Mouse (Mus musculus) lung, postnatal 36 days (tissue): ENCODE results near the gene Gm47985.
"Not testable (repeated sequence)": the region's sequence is repeated elsewhere in the genome, so short reads cannot be mapped to it uniquely, and the experiment has no call there.

Source experiments
- DNase-seq: peaks from one replicate; pipeline ENCODE4 v3.0.0; 2022; ENCODE audit warnings: mixed read lengths

The Gm47985 gene

DNA sequence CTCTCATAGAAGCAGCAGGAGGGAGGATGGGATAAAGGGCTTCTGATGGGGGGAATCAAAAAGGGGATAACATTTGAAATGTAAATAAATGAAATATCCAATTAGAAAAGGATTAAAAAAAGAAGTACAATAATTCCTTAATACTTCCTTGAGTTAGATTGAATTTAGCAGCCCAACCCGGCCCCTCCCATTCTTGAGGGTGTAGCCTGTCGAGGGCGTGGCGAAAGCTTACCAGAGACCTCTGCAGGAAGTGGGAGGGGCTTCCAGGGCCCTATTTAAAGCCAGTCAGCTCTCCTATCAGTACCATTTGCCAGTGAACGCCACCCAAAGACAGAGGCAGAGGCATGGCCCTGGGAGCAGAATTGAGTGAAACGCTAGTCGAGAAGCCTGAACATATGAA is at the start of gene Gm47985:
Gene Gm47985, plus strand, starts transcription at position 272 of the 400 bp plus-strand sequence.
- DNase-seq = not testable (repeated sequence)

DNA sequence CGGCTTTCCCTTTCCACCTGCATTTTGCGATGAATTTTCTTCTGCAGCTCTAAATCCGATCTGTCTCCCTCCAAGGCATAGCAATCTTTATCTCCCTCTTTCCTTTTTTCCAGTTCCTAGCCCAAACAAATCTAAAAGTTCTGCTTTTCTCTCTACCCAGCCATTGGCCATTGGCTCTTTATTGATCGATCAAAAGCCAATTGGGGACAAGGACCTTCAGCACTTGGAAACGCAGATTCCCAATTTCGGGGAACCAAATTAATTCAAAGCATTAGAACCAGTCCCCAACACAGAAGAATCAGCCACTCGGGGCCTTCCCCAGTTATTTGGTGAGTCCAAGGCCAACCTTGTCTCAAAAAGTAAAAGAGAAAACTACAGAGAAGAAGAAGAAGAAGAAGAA is 49.7 kb upstream of the Gm47985 start:
- DNase-seq = no peak

DNA sequence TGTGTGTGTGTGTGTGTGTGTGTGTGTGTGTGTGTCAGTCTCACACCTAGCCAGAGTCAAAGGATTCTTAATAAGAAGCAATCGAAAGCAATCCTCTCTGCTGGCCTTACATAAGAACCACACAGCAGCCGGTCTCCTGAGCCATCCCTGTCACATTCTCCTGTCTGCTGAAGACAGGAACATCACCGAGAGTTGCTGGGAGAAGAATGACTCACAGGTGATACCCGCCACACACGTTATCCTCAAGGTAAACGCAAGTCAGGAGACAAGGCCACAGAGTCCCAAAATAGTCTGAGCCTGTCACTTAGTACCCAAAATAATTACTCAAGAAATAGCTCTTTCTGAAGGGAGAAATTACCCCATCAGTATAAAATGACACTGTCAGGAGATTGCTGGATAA is 43.9 kb upstream of the Gm47985 start:
- DNase-seq = no peak

DNA sequence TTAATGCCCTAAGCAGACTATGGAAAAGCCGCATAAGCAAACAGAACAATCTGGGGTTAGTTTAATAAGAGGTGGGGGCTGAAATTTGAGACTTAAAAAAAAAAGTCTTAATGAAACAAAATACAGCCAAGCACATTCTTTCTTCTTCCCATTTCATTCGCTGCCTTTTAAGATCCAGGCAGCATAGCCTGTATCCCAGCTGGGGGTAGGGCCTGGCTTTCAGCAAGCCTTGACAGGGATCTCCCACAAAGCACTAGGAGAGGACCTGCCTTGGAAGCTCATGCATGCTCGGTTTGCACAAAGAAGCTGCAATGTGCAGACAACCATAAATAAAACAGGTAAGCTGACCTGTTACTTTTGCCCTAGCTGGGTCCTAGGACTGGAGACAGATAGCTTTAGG is 41.4 kb upstream of the Gm47985 start:
- DNase-seq = no peak

DNA sequence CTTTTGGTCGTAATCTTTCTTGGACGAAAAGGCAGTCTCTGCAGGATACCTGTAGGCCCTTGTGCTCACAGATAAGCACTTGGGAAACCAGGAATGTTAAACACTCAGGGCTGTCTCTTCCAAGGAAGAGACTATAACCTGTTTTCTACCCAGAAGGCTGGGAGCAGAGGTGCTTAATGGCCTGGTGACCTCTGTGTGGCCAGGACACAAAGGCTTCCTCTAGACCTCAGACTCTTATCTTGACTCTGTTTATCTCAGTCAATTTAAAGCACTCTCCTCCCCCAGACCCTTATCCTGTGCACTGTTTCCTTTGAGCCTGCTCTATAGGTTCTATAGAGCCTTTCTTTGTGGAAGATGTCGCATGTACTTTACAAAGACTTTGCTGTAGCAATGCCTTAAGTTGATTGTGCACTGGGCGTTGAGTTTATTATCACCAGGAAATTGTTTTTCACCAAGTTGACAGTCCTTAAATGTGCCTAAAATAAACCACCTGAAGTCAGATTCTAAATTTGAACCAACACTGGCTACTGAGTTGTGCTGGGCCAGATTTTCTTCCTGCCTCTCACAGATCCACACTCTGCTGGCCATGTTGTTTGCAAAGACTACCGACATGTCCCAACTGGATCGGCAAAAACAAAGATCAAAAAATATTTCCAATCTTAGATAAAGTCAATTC is 37.7 kb upstream of the Gm47985 start:
- peak; percentile 4 for DNase-seq

DNA sequence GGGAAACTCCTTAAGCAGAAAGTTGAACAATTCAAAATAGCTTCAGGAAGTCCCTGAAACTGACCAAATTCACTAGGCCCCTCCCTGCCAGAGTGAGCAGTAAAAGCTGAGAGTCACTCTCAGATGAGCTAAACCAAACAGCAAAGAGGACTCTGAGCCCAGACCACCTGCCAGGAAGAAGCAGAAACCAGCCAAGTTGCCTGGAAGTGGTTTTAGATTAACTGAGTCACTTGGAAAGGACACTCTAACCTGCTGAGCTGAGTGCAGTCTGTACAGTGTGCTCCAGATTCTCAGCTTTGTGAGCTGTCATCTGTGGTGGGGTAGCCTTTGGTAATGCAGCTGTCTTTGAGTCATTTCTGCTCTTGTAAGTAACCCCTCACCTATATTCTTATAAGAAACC is 34.5 kb upstream of the Gm47985 start:
- no peak for DNase-seq

DNA sequence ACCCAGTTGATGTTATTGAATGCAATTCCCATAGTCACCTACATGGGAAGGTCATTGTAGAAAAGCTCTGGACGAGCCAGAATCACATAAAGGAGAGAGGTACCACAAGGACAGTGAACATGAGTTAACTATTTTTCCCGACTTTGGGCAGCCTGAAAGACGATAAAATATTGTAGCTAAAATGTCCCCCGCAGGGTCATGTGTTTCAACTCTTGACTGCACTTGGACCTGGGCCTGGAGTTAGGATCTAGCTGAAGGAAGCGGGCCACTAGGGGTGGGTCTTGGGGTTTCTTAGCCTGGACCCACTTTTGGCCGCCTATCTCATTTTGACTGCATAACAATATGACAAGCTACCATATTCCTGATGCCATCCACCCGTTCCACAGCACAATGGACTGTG is 32.1 kb upstream of the Gm47985 start:
- DNase-seq = no peak

DNA sequence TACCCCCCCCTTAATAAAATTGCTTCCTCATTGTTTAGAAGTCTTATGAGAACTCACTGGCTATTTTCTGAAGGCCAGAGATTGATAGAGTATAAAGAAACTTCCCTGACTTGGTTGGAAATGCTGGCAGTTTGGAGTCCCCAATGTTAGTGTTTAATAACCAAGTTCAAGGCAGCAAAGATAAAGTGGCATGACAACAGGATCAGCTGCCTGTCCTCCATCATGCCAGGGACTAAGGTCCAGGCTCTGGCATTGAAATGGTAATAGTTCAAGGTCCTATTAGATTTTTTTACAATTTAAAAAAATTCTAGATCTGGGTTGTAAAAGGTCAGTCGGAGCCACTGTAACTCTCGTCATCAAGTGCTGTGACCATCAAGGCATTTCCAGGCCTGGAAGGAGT is 31.2 kb upstream of the Gm47985 start:
- DNase-seq = no peak

DNA sequence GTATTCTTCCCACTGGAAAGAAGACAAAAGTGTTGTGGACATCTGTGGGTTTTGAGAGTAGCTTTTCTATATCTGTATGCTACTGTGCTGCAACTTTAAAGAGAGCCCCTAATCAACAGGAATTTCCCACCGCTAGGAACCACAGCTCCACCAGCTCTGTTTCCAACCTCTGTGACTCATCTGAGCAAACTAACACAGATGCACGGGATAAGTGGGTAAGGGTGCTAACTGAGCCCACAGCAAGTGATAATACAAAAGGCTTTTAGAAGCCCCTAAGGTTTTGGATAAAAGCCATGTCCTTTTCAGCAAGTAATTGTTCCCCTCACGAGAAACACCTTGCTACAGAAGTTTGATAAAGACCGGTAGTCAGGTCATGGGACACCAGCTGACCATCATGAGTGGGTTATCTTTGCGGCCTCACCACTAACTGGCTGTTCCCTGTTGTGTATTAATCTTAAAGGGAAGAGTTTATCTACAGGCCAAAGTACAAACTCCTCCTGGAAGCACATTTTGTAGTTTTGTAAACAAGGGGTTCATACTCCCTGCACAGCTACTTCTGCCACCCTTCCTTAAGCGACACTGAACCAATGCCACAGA is 29.2 kb upstream of the Gm47985 start:
- DNase-seq = no peak

DNA sequence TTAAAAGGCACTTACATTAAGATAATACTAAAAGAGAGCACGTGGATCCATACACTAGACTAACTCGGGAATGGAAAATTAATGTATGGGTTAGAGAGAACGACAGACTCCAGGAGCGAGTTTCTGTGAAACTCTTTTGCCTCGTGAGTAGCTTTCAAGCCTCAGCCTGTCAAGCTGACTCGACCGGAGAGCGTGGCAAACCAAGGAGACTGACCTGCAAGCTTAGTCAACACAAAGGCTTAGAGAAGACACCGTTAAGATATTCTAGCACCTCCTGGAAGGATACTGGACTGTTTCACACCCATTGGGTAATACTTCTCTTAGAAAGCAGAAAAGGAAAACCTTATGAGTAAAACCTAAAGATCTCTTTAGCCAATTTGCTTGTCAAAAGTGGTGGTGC is 28.2 kb upstream of the Gm47985 start:
- not testable (repeated sequence) for DNase-seq

DNA sequence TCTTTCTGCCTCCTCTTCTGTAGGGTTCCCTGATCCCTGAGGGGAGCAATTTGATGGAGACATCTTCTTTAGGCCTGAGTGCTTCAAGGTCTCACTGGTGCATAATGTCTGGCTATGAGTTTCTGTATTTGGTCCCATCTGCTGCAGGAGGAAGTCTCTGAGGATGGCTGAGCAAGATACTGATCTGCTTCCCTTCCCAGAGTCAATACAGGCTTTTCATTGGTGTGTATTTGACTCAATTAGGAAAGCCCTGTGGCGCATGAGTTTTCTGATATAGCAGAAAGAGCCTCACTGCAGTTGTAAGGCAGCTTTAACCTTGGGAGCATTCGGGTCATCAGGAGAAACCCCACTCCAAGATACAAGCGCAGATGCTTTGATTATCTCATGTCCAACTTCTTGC is 26.2 kb upstream of the Gm47985 start:
- no peak for DNase-seq

DNA sequence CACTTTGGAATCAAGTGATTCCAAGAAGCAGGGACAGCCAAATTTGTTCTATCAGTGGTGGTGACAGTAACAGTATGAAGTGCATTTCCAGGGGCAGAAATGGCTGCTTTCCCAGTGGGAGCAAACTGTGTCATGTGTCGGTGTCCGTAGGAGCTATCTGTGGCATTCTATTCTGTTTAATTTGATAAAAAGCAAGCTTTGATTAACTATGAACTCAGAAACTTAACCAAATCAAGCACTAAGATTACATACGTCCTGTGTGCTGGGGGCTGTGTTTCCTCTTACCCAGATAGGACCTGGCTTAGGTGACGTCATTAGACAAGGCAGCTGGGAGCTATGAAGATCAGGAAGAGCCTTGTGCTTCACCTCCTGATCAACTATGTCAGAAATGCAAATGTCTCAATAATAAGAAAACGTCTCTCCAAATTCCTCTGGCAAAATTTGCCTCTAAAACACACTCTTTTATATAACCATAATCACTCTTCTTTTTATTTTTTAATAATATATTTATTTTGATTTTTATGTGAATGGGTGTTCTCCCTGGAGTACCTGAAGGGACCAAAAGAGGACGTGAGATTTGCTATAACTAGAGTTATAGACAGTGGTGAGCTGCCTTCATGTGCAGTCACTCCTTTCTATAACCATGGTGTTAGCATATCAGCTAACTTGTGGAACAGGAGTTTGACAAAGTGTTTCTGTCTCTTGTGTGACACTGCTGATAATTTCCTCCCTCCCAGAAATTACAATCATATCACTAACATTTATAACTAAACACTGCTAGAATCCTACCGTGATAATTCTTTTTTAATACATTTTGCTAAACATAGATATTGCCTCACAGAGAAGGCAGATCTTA is 25.3 kb upstream of the Gm47985 start:
- no peak for DNase-seq

DNA sequence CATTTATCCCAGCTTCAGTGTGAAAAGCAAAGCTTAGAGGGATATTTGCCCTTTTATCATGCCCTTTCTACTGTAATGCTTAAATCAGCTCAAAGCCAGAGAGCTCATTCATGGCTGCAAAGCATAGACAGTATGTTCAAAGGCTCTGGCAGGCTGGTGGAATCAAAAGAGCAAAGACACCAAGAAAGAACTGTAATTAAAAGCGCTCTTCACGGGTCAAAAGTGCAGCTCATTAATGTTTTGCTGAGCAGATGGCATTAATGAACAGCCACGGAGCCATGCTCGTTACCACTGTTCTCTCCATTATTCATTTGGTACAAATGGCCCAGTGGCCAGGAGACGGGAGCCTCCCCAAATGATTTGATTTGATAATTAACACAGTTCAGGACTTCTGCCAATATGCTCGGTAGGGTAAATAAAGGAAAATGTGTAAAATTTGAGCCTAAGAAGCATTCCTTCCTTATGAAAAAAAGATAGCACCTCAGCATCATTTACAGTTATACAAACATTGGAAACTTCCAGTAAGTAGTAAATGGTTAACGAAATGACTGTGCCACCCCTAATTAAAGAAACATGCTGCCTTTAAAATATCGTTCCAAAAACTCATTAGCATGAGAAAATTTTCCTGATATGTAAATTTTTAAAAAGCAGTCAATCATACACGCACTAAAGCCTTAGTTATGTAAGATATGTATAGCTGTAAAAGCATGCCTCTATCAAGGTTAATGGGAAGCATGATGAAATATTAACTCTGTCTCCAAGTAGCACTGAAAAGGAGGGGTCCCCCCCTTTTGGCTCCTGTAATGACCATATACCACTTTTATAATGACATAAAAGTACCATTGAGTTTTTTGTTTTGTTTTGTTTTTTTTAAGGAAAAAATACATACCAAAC is 24.1 kb upstream of the Gm47985 start:
- DNase-seq = no peak

DNA sequence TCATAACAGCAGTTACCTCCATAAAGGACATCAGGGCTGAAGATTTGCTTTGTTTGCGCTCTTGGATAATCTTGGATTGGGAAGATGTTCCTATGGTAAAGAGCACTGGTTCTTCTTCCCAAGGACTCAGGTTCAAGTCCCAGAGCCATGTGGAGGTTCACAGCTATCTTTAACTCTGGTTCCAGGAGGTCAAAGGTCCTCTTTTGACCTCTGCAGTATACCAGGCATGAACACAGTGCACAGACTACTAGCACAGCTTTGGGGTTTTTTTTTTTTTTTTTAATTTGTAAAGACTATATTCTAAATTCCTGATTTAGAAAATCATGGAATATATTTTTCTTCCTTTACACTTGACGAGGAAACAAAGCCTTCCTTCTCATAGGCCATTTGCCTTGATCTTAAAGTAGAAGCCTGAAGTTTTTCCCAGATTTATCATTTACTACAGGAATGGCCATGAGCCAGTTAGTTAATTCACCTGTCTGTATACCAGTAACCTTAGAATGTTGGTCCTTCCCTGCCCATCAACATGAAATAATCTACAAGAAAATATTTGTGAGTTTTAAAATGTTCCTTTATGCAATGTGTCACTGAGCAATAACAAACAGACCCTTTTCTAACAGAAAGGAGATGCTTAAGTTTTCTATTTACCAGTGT is 23.4 kb upstream of the Gm47985 start:
- no peak for DNase-seq

DNA sequence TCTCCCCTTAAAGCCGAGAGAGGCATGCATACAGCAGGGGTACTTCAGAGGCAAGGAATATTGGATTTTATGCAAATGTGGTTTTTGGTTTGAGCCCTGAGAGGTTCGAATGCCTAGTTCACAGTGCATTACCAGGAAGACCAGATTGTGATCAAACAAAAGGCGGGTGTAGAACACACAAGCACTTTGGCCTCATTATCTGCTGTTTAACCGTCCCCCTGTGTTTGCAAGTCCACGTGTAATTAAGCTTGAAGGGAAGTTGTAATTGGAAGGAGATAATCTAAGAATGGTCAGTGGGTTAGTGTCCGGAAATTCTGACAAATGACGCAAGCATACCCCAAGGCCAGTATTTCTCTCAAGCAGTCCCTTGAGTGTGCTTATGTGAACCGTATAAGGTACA is 16.3 kb upstream of the Gm47985 start:
- DNase-seq = no peak

DNA sequence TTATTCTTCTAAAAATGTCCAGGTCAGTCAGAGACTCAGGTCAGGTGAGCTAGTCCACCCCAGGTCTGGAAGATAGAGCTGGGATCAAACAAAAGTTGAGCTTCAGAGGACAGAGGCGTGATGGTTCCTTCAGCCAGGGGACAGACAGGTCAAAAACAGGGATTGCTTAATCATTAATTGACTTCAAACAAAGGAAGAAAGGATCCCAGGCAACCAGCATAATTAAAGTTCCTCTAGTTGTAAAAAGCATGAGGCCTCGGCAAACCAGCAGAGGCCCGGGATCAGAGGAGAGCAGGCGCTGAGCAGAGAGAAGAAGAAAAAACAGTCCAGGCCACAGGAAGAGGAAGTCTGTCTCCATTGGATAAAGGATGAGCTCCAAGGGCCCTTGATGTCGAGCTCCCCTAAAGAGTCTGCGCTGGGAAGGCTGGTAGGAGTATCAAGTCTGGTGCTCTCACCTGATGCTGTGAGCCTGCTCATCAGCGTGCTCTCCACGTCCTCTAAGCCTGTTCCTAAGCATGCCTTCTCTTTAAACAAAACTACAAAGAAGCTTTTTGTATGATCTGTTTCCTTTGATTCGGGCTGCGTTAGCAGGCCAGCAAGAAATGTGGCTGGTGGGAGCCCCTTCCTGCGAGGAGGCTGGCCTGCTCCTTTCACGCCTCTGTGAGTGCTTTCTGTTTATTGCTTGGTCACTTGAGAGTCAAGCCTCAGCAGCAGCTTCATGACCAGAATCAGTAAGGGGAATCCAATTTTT is 14.9 kb upstream of the Gm47985 start:
- DNase-seq = no peak

DNA sequence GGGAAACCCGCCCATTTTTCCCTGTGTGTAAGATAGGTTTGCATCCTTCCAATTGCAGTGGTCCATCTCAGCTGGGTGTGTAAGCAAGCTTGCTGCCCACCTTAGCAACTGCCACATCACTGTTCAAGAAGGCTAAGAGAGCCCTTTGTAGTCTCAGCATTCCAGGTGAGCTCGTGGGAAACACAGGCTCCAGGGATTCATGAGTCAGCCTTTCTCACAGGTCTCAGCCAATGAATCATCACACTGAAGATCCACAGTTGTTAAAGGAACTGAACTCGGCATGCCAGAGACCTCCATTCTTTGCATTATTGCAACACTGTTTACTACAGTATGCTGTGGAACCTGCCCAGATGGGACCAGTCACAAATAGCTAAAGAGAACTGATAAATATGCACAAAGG is 13.7 kb upstream of the Gm47985 start:
- no peak for DNase-seq

DNA sequence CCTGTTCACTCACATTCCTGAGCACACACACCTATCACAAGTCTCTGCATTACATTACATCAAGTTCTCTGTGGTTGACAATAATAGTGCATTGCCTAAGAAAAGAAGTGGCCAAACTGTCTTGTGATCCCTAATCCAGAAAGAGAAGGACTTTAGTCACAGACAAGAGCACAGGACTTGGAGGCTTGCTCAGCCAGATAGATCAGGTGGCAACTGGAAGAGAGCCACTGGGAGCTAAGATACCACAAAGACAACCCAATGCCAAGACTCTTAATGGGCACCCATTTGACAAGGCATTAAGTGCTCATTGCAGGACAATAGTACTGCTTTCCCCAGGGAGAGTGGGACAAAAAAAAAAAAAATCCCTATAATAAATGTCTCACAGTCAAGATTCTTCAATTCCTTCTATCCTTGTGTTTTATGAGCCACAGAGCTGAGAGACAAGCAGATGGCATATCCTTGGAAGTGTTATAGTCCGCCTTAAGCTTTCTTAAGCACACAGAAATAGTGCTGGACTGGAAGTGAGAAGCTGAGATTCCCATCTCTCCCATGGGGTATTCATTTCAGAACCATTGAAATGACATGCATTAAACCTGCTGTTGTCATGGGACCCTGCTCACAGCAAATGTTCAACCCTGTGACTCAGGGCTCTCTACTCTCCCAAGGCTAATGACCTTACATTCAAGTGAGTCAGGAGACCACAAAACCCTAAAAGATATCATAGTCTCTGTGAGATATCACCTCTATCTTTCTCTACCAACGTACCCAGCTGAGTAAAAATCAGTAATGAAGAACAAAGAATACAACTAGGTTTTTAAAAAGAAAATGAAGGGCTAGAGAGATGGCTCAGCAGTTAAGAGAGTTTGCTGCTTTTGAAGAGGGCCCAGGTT is 10.5 kb upstream of the Gm47985 start:
- peak; percentile 13 for DNase-seq

DNA sequence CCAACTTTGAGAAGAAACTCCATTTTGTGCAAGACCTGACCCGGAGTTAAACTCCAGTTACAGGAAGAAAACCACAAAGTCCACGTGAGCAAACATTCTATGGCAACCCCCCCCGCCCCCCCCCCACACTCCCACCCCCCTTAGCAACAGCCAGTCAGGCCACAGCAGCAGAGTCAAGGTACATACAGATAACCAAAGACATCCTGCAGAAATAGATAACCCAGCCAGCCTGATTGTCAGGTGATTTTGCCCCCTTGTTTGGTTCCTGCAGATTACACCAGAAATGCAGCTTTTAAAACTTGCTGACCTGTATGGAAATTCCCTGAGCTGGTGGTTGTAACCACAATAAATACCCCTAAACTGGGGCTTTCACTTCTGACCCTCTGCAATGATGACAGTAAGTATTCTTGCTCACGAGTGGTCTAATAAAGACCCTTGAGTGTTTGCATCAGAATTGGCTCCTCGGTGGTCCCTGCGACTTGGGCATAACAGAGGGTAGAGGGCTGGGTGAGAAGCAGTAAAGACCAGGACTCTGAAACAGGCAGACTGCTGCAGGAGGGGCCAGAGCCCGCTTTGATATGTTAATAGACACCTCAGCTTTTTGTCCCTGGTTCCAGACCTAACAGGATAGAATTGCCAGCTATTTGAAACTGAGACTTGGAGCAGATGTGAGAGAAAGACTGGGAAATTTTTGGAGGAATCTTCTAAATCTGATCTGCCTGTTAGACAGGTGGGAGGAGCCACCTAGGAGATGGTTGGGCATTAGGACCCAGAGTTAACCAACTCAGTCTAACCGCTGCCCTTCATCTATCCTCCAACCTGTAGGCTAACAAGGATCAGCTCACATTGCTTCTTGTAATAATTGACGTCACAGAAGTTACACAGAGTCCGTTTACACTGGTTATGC is 5.1 kb upstream of the Gm47985 start:
- no peak for DNase-seq

DNA sequence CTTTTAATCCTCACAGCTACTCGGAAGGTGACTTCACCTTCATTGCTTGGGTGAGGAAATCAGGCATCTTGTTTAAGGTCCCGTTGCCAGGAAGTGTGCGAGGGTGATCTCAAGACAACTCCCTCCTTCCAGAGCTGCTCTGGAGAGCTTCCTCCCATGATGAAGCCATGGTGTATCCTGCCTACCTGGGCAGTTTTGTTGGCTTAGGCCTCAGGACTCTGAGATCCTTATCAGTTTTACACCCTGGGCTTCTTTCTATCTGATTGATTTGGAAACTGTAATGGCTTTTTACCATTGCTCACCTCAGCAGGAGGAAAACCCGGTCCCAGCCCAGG is 4.4 kb upstream of the Gm47985 start:
- peak; percentile 53 for DNase-seq
